Mouse (Mus musculus) kidney, adult 8-10 months (tissue): ENCODE data around the gene Itgb6.

Experiments
- DNase-seq, 2 experiments: peaks; one replicate each; pipeline ENCODE4 v3.0.0; 2022

Itgb6 gene

DNA sequence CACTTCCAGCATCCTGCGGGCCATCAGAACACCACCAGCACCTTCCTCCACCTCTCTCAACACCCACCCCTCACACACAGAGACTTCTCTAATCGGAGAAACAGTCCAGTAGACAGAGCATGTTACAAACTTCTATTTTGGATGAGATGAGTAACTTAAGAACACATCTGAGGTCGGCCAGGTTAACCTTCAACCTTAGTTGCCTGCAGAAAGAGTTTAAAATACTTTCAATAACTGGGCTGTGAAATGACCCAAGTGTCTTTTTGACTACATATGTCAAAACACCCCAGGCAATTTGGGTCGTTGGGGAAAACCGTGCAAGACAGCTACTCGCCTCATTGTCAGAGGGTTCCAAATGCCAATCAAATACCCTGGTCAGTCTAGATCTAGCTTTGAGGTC lies 10.0 kb downstream of the Itgb6 start:
- DNase-seq, result peak; percentile 61 to 62

DNA sequence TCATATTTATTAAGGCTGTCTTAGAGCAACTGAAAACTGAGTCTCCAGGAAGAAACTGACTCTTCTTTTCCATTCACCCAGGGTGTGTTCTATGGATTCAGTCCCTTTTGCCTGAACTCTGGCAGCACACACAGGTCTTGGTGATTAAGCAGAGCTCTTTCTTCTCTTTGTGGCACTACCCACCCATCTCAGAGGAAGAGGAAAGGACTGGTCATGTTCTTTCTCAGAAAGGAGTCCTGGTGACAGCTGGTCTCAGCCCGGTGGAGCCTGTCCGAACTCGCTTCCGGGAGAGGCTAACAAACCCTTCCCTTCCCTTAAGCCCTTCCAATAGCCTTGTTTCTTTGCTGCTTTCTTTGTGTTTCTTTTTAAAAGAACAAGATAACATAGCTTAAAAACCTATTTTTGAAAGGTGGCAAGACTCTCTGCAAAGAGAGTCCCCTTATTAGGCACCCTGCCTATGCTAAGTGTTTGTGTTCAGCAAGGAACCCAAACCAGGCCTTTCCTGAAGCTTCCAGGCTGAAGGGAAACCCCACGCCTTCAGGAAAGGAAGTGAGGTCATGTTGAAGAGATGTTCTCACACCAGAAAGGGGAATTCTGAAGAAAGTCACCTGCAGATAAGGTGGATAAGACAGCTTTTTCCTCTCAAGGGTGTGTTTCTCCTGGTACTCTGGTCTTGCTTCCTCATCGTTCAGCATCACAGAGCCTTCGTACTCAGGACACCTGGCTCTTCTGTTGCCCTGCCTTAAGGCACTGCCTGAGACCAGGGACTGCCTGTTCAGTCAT lies 11.2 kb downstream of the Itgb6 start:
- no peak for DNase-seq

DNA sequence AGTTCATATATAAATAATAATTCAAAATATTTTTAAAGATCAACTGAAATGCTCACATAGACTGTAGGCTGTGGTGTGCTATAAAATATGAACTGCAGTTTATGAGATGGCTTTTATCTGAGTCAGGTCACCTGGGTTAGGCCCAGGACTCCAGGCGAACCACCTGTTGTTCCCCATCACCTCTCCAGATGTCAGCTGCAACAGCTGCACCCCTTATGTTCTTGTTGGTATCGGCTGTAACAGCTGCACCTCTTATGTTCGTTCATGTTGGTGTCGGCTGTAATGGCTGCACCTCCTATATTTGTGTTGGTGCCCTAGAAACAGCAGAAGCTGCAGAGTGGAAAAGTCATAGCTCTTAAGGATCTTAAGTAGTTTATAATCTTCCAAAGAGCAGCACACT lies 12.1 kb downstream of the Itgb6 start:
- DNase-seq, result no peak

DNA sequence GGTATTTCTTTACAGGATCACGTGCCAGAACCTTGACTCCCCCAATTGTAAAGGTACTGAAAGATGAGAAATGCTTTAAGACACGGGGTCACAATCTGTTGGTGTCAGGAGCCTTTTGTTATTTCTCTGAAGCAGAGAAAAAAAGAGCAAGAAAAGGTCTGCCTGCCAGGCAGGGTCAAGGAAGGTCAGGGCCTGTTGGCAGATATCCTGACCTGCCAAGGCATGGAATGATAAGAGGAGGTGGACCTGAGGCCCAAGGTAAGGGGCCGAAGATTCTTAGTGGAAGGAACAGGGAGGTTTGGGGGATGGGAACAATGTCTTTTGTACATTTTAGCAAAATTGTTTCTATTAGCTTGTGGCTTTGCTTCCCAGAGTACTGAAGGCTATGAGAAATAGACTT lies 13.8 kb downstream of the Itgb6 start:
- no peak for DNase-seq

DNA sequence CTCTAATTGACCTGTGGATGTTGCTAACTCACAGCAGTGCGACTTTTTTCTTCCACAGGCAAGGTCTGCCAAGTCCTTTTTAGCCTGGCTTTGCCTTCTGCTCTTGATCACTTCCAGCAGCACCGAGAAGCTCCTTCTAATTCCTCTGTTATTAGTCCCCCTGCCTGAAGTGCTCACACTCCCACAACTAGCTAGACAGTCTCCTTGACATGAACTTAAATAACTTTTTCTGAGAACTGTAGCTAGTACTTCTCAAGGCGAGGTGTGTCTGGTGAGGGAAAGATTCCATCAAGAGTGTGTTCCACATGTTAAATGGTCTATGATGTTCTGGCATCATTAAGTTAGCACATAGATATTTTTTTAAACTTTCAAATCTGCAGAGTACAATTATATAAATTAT lies 15.6 kb downstream of the Itgb6 start:
- DNase-seq, result no peak

DNA sequence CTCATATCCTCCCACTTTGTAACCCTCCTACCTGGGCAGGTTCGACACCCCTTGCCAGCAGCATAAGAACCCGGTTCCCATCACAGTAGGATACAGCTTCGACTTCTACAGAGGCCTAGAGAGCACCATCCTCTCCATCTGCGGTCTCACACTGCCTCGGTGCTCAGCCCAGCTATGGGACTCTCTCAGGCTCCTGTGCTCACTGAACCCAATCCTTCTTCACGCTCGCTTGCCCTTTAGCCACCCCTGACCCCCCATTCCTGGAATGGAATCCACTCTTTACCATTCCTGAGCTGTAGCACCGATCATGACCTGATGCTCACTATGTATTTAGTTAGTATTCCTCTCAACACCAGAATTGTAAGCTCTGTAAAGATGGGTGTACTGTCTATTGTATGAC lies 17.0 kb downstream of the Itgb6 start:
- peak; percentile 63 to 65 for DNase-seq

DNA sequence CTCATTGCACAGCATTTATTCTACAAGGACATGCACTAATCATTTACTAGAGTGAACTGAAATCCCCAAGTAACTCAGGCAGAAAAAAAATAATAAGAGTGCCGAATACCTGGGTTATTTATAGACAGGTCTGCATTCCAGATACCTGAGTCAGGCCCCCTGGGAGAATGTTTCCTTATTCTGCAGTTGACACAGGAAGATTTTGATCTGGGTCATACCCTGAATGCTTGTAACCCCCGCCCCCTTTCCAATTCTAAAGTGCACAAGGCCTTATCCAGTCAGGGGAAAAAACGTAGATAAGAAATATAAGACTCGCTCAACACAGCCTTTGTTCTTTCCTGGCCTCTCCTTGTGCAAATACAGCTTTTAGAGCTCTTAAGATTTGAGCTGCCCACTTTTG lies 19.1 kb downstream of the Itgb6 start:
- DNase-seq, result peak; percentile 81 to 88

DNA sequence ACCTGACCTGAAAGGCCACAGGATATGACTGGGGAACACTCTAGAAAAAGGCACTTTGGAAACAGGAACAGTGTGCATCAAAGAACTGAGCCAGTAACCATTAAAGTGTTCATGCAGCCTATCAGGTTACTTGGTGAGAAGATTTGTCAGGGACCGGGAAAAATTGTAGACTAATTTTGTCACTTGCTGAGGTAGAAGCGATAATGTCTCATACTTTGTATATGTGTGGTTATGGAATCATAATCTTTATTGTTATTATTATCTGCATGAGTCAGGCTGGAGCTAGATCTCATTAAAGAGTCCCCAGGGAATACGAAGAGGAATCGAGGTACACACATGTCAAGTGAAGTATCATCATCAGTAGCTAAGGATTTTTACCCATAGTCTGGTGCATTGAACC lies 21.5 kb downstream of the Itgb6 start:
- no peak for DNase-seq

DNA sequence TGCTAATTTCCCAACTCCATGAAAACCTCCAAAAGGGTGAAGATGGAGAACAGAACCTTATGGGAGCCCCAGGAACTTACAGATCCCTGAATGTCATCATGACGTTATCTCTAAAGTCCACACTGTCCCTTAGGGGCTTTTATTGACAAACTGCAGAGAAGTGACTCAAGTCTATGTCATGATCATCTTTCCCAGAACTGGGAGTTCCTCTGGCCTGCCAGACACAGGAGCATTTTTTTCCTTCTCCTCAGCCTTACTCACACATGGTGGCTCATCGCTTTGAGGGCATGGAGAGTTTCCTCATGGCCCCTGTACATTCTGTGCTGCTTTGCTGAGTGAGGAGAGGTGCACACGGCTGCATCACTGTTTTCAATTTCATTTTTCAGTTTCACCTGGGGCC lies 22.4 kb downstream of the Itgb6 start:
- DNase-seq, result no peak

DNA sequence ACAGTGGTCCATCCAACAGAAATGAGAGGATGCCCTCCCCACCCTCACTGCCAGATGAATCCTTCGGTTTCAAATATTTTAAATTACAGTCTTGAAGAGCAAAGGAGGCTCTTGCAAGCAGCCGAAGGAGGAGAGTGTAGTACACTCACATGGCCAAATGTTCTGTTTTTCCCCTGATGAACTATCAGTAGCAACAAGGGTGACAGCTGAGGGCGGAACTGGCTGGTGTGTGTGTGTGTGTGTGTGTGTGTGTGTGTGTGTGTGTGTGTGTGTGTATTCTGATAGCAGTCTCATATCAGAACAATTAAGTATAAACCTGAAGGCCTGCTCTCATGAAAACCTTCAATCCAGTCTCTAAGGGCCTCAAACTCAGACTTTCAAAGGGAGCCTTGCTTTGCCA lies 22.9 kb downstream of the Itgb6 start:
- no peak for DNase-seq

DNA sequence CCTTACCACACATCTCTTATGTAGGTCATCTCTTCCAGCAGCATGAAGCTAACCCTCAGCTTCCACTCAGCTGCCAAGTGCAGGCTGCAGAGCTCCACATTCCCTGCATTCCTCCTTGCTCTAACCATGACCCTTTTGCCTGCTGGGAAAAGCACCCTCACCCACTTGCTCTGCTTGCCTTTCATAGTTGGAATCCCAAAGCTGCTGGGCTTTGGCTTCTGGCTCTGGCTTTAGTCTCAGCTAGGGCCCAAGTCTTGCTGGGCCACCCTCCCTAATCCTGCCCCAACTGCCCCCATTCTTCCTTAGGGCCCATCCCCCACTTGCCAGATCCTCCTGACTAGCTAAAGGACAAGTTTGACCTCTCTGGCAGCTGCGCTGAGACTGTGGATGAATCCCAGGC lies 24.3 kb downstream of the Itgb6 start:
- DNase-seq, result peak; percentile 68 to 86

DNA sequence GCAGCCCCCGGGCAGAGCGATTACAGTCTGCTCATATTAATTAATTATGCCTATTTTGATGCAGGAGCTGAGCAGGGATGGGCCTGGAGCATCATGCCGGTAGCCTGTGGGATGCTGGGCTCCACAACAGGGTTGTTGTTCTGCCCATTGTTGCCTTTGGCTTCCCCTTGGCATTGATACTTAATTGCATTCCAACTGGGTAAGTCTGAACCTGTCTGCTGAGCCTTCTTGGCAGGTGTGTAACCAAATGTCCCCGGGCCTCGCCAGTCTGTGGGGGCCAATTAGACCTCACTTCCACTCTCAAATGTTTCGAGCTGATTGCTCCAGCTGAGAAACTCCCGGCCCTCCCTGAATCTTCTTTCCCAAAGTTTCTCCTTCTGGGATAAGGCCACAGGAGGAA lies 24.9 kb downstream of the Itgb6 start:
- DNase-seq, result peak; percentile 40 to 60

DNA sequence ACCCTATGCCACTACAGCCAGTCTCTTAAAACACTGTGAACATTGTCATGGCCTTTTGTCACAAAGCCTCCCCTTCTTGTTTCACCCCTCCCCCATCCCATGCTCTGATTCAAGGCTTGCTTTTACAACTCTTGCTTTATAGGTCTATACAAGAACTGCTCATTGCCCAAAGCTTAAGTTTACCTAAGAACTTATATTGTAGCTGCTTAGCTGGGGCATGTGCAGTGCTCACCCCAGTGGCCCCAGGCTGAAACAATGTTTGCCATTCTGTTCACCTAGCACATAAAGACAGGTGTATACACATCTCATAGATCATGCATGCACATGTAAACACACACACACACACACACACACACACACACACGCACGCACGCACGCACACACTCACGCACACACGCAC lies 25.9 kb downstream of the Itgb6 start:
- no peak for DNase-seq

DNA sequence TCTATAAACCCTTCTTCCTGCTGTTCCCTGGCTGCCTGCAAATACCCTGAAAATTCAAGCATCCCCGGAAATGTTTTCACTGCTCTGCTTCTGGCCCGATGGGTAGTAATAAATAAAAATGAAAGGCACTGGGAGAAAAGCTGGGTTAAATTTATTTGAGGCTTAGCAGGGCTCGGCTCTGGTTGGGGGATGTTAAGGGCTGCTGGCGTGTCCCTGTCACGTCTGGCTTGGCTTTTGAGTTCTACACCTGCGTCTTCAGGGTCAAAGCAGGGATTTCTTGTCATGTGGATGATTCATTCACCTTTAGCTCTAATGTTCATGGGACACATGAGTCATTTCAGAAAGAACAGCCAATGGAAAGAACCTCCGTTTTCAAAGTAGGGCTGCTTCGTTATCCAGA lies 26.7 kb downstream of the Itgb6 start:
- DNase-seq, result no peak

DNA sequence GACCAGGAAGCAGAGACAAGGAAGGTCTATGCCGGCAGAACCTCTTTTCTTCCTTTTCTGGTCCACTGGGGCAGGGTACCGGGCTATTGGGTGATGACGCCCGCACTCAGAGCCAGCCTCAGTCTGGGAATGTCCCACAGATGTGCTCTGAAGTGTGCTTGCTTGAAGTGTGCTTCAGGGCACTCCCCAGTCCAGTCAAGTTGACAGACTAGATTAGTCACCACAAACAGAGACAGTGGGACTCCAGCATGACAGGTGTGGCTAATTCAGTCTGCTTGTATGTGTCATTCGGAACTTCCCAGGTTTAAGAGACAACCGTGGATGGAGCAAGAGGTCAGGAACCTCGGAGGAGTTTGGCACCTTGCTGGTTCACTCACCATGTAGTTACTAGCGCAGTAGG lies 27.9 kb downstream of the Itgb6 start:
- DNase-seq, result no peak

DNA sequence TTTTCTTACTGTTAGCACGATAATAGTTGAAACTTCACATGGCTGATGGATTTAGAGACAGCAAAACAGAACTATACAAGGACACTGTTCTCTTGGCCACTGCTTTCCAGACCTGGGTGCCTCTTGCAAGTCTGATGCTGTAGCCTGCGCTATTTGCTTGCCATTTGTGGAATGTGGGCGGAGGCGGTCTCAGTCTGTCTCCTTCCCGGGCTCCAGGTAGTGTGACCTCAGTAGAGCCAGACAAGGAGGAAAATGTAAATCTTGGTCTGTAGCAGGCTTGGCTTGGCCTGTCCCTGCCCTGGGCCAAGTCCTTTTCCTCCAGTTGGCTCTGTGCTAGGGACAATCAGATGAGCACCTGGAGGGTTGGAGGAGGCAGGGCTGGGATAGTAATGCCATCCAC lies 30.2 kb downstream of the Itgb6 start:
- peak; percentile 55 to 73 for DNase-seq

DNA sequence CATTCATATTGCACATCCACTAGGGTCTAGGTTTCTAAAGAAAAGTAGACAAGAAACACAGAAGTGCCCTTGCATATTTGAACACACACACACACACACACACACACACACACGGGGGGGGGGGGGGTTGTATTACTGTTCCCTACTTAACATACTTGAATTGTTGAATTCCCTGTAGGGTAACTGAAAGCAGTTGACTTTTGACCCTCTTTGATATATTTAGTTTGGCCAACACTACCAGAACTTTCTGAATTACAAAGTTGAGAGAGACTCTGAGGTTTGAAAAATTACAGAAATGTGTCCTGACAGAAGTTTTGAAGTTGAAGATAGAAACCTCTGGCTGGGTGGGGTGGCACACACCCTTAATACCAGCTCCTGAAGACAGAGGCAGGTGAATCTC lies 32.2 kb downstream of the Itgb6 start:
- no peak for DNase-seq

DNA sequence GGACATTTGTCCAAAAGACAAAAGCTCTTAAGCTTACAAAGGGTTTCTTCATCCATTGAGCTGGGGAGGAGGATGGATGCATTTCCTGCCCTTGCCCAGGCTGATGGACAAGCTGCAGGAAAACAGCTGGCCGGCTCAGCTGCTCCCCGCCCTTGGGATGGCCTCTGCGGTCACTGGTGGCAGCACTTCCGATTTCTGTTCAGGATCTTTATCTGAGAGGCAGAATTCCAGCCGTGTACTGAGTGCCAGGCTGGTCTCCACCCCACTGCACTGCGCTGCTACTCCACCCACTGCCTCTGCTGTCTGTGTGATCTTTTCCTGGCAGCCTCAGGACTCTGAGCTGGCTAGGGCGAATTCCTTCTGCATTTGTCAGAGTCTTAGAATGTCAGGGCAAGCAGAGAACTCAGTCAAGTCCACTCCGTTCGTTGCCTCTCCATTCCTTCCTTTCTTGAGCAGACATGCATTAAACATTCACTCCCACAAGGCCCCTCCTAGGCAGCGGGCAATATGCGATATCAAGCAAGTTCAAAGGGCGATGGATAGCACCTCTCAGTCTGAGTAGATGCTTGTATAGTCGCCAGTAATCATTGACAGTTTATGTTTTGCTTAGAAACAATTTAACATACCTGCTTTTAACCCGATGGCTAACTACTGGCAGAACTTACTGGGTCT lies 33.4 kb downstream of the Itgb6 start:
- DNase-seq, result peak; percentile 75 to 83

DNA sequence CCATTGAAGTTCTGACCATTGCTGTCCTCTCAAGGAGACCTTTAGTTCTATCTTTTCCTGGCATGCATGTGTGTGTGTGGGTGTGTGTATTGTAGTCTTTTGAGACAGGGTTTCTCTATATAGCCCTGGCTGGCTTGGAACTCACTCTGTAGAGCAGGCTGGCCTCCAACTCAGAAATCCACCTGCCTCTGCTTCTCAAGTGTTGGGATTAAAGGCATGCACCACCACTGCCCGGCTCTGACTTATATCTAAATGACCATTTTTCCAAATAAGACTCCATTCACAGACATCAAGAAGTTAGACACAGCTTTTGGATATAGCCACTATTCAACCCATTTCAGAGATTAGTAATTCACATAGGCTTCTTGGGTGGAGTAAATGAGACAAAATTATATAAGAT lies 34.3 kb downstream of the Itgb6 start:
- no peak for DNase-seq

DNA sequence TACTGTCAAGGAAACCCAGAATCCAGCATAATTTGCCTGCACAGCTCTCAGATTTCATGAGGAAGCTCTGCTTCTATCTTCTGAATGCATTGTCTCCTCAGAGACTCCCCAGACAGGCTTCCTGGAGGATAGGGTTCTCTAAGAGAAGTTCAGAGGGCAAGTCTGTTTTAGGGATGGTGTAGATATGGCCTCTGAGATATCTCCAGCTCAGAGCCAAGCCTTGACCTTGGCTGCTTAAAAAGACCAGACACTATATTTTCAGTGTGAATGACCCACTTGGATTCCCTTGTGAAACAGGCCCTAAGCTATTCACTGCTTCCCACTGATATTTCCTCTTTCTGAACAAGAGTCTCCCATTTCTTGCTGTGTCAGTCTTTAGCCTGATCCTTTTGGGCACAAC lies 36.5 kb downstream of the Itgb6 start:
- no peak for DNase-seq

DNA sequence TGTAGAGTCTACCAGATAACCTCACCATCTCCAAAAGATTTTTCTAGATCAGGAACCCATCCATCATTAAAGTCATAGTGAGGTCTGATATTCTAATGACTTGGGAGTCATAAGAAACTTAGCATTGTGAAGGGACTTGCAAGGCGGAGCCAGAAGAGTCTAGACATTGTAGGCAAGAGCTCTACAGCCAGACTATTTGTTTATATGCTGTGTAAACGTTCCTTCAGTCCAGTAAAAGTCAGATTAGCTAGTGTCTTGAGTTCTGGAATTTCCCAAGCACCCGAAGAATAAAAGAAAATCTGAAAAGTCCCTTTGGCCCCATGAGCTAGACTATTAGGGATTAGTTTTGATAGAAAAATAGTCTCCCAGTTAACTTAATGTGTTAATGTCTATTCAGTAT lies 38.3 kb downstream of the Itgb6 start:
- DNase-seq, result no peak

DNA sequence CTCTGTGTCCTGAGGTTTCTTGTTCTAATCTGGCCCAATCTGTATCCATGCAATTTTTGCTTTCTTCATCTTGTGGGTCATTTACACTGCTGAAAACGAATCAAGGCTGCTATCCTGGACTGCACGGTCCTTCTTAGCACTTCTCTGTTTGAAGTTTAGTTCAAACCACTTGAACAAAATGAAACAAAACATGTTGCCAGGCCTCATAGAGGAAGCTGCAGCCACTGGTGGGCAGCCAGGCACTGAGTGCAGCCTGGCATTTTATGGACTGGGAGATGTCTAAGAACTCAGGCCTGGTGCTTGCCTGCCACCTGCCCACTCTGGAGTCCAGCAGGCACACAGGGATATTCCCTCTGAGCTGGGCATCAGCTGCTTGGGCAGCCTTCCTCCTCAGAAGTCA lies 39.9 kb downstream of the Itgb6 start:
- no peak for DNase-seq

DNA sequence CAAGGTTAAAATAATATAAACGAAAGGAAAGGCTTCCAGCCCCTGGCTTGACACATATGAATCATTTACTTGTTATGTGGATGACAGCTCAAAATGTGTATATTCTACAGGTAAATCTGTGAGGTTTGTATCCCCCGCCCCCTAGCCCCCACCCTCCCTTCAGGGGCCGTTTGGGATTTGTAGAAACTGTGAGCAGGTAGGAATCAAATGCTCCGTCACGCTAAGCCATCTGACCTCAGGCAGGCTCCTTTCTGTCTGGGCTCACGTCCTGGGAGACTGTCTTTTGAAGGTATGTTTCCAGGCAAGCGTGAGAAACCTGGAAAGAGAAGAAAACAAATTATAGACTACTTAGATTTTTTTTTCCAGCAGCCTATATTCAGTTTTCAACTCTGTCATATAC lies 48.0 kb downstream of the Itgb6 start:
- no peak for DNase-seq

DNA sequence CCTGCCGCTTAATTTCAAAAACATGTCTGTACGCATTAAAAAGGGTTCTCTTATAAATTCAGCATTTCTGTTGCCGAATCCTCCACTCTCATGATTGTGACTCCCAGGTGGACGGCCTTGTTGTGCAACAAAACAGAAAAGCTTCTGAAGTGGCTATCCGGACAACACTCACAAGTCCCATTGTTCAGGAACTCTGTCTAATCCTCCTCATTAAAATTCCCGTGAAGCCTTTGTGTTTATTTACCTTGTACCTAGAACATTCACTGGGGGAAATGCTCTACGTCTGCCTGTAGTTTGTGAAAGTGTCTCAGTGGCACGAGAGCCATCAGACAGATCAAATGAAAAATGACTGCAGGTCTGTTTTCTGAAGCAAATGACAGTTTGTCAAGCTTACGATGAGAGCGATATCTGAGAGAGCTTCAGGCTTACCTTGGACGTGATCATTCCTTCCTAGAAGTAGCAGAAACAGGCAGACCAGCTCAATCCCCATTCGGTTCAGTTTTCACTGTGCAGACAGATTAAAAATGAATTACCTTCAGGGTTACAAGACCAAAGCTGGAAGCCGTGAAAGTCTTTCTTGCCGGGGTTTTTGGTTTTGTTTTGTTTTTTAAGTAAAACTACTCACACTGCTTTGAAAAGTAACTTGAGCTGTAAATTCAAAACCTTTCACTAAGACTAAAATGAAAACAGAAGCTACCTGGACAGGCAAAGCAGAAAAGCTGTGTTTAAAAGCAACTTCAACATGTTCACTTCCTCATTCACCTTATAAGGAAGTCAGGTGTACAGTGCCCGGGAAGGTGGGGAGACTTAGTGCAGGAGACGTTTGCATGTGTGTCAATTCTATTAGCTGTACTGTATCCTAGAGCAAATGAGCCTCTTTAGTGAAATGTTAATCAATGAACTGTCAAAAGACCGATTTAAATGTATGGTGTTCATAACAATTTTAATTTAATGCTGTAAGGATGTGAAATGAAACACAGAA lies 49.2 kb downstream of the Itgb6 start:
- peak in 1 of 2 experiments; percentile 35 for DNase-seq
